Comparison of ENCODE assay signal across 10 mouse cellular contexts in the genomic region with DNA sequence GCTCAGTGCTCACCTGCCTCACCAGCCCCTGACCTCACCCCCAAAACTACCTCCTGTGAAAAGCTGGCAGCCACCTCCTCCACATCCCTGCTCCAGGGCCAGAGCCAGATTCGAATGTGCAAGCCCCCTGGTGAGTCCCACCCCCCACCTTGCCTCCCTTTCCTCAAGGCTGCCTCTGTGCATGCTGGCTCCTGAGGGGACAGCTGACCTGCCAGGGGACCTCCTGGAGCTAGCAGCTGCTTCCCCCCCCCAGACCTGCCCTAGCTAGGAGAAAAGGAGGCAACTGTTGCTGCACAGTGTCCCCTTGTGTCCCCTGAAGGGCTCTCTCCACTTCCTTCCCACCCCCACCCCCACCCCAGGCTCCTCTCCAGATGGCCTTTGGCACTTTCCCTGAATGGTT. TPM values are rescaled to one million over a fixed set of nuclear protein-coding genes. Genes with fewer than 3 reads are reported as not detected.
DNase-seq lines count a peak whose midpoint lies in the region; ATAC-seq lines count a peak whose summit lies in the region.
"Had no signal": no experiment of that assay in that cellular context is flagged by ENCODE, and none has a peak within 500 bp of the region (broad histone marks: within the 10 kb centered on the region; RNA-seq: fewer than 3 reads in every experiment).

No protein-coding gene starts in this region.

- H3K36me3 ChIP-seq in heart, embryonic 10.5 days = peaks cover 74% of the 10 kb centered on the region
- peaks cover 66% of the 10 kb centered on the region for H3K36me3 ChIP-seq in neural tube, embryonic 12.5 days
- peaks cover 49% of the 10 kb centered on the region for H3K36me3 ChIP-seq in limb, embryonic 11.5 days (ENCODE audit: control insufficient read depth, insufficient read depth, low read length)

- H3K4me2 ChIP-seq in neural tube, embryonic 12.5 days (replicated peaks) = peak overlapping the region; percentile 31
- no peak overlapping the region for H3K4me2 ChIP-seq in limb, embryonic 11.5 days (ENCODE audit: low read depth, severe bottlenecking)

- H3K4me1 ChIP-seq in heart, embryonic 10.5 days = peaks cover 92% of the 10 kb centered on the region
- peaks cover 81% of the 10 kb centered on the region for H3K4me1 ChIP-seq in neural tube, embryonic 12.5 days
- H3K4me1 ChIP-seq in limb, embryonic 11.5 days (ENCODE audit: control insufficient read depth, insufficient read depth, low read length) = peaks cover 62% of the 10 kb centered on the region

- H3K4me3 ChIP-seq in heart, embryonic 10.5 days = 0 out of 2 replicates have a peak overlapping the region, but pooled peaks have one; percentile 16
- no peak overlapping the region for H3K4me3 ChIP-seq in neural tube, embryonic 12.5 days
- H3K4me3 ChIP-seq in limb, embryonic 11.5 days (ENCODE audit: low read depth, low read length) = no peak overlapping the region

- ATAC-seq in neural tube, embryonic 12.5 days (ENCODE audit: low FRiP score, low read depth) = no peak
- ATAC-seq in limb, embryonic 11.5 days (ENCODE audit: insufficient number of reproducible peaks, low FRiP score, low TSS enrichment, low read depth) = no peak
- no peak for ATAC-seq in megakaryocyte progenitor cell, adult 5-6 weeks (replicated peaks; ENCODE audit: poor library complexity)

- H3K27ac ChIP-seq in heart, embryonic 10.5 days = peak overlapping the region; percentile 36; the same call in 1 of the 2 replicates
- H3K27ac ChIP-seq in neural tube, embryonic 12.5 days = no peak overlapping the region
- peak overlapping the region; percentile 64; the same call in 1 of the 2 replicates for H3K27ac ChIP-seq in limb, embryonic 11.5 days (replicated peaks; ENCODE audit: low read depth, low read length)

- no peak for DNase-seq in heart, embryonic 10.5 days (ENCODE audit: low spot score)
- no peak for DNase-seq in heart, adult 8-10 months (ENCODE audit: low spot score)
- no peak for DNase-seq in neural tube, embryonic 10.5 days (ENCODE audit: extremely low spot score, low spot score)
- DNase-seq in limb, embryonic 11.5 days (ENCODE audit: low spot score) = no peak
- DNase-seq in adrenal gland, postnatal 14 days = no peak
- DNase-seq in ovary, postnatal 10 days (ENCODE audit: low spot score) = no peak
- DNase-seq: left cerebral cortex, postnatal 4 days; thymus, adult 2 months had no signal

- 0 out of 2 replicates have a peak overlapping the region, but pooled peaks have one; percentile 3 for H3K9ac ChIP-seq in neural tube, embryonic 12.5 days
- no peak overlapping the region; the same call in 1 of the 2 replicates for H3K9ac ChIP-seq in limb, embryonic 11.5 days (ENCODE audit: low read length)

- no peaks in the 10 kb centered on the region for H3K9me3 ChIP-seq in heart, embryonic 10.5 days
- H3K9me3 ChIP-seq in neural tube, embryonic 12.5 days = no peaks in the 10 kb centered on the region
- no peaks in the 10 kb centered on the region for H3K9me3 ChIP-seq in limb, embryonic 11.5 days (ENCODE audit: control insufficient read depth, low read length)

- 60% methylated on average over 1 of the region's 1 CpGs for WGBS in heart, embryonic 10.5 days
- 60% methylated on average over 1 of the region's 1 CpGs for WGBS in neural tube, embryonic 12.5 days
- 29% methylated on average over 1 of the region's 1 CpGs for WGBS in limb, embryonic 11.5 days

- H3K27me3 ChIP-seq in heart, embryonic 10.5 days (ENCODE audit: insufficient read depth, poor library complexity, severe bottlenecking) = no peaks in the 10 kb centered on the region
- H3K27me3 ChIP-seq in neural tube, embryonic 12.5 days (replicated peaks) = no peaks in the 10 kb centered on the region
- H3K27me3 ChIP-seq in limb, embryonic 11.5 days (ENCODE audit: control insufficient read depth, insufficient read depth, low read length) = no peaks in the 10 kb centered on the region

RNA-seq across cellular contexts. Expression of a gene that starts 7.2 kb away (rescaled TPM):
- polyA plus RNA-seq in heart, embryonic 10.5 days (2016; fragmentation: Nextera tagmentation; extraction: Ambion mirVana) = 16.1 and 24.4 TPM in 2 replicates
- 100 to 1,000 TPM in 1 of 4 experiments, 10 to 100 TPM in 3; 83.9 to 111 (median 91.0) TPM for total RNA-seq in heart, adult 8-10 months (2022)
- 40.8 and 45.1 TPM in 2 replicates for polyA plus RNA-seq in neural tube, embryonic 12.5 days (2016; fragmentation: Nextera tagmentation; extraction: Ambion mirVana)
- polyA plus RNA-seq in limb, embryonic 11.5 days (2014; fragmentation: Nextera tagmentation; extraction: Ambion mirVana) = 59.3 and 60.9 TPM in 2 replicates
- 114 and 140 TPM in 2 replicates for total RNA-seq in adrenal gland, postnatal 14 days (2021)
- 21.4 and 22.2 TPM in 2 replicates for total RNA-seq in megakaryocyte progenitor cell, adult 5-6 weeks (2015)
- total RNA-seq in megakaryocyte progenitor cell, adult 5-6 weeks (2017) = 12.7 and 17.9 TPM in 2 replicates

RNA-seq across cellular contexts. Expression of a gene that starts 10.5 kb away (rescaled TPM):
- polyA plus RNA-seq in heart, embryonic 10.5 days (2016; fragmentation: Nextera tagmentation; extraction: Ambion mirVana) = 85.7 and 98.0 TPM in 2 replicates
- 10 to 100 TPM; 34.7 to 69.7 (median 51.6) TPM for total RNA-seq in heart, adult 8-10 months (2022)
- polyA plus RNA-seq in neural tube, embryonic 12.5 days (2016; fragmentation: Nextera tagmentation; extraction: Ambion mirVana) = 262 and 273 TPM in 2 replicates
- polyA plus RNA-seq in limb, embryonic 11.5 days (2014; fragmentation: Nextera tagmentation; extraction: Ambion mirVana) = 67.9 and 68.1 TPM in 2 replicates
- total RNA-seq in adrenal gland, postnatal 14 days (2021) = 67.6 and 106 TPM in 2 replicates
- total RNA-seq in megakaryocyte progenitor cell, adult 5-6 weeks (2015) = 16.1 and 18.4 TPM in 2 replicates
- total RNA-seq in megakaryocyte progenitor cell, adult 5-6 weeks (2017) = 35.4 and 60.4 TPM in 2 replicates

RNA-seq across cellular contexts. Expression of a gene that starts 14.6 kb away (rescaled TPM):
- 2.0 and 4.0 TPM in 2 replicates for polyA plus RNA-seq in heart, embryonic 10.5 days (2016; fragmentation: Nextera tagmentation; extraction: Ambion mirVana)
- 1 to 10 TPM; 3.8 to 6.1 (median 4.6) TPM for total RNA-seq in heart, adult 8-10 months (2022)
- polyA plus RNA-seq in neural tube, embryonic 12.5 days (2016; fragmentation: Nextera tagmentation; extraction: Ambion mirVana) = 26.5 and 27.3 TPM in 2 replicates
- 4.7 and 6.5 TPM in 2 replicates for polyA plus RNA-seq in limb, embryonic 11.5 days (2014; fragmentation: Nextera tagmentation; extraction: Ambion mirVana)
- total RNA-seq in adrenal gland, postnatal 14 days (2021) = 69.9 and 137 TPM in 2 replicates
- 3.8 and 4.8 TPM in 2 replicates for total RNA-seq in megakaryocyte progenitor cell, adult 5-6 weeks (2015)
- 2.0 and 2.2 TPM in 2 replicates for total RNA-seq in megakaryocyte progenitor cell, adult 5-6 weeks (2017)

RNA-seq across cellular contexts. Expression of a gene that starts 16.8 kb away (rescaled TPM):
- 689 and 872 TPM in 2 replicates for polyA plus RNA-seq in heart, embryonic 10.5 days (2016; fragmentation: Nextera tagmentation; extraction: Ambion mirVana)
- 1,000 to 10,000 TPM; 1,050 to 1,135 (median 1,101) TPM for total RNA-seq in heart, adult 8-10 months (2022)
- polyA plus RNA-seq in neural tube, embryonic 12.5 days (2016; fragmentation: Nextera tagmentation; extraction: Ambion mirVana) = 396 and 422 TPM in 2 replicates
- 416 and 426 TPM in 2 replicates for polyA plus RNA-seq in limb, embryonic 11.5 days (2014; fragmentation: Nextera tagmentation; extraction: Ambion mirVana)
- total RNA-seq in adrenal gland, postnatal 14 days (2021) = 920 and 980 TPM in 2 replicates
- total RNA-seq in megakaryocyte progenitor cell, adult 5-6 weeks (2015) = 187 and 199 TPM in 2 replicates
- total RNA-seq in megakaryocyte progenitor cell, adult 5-6 weeks (2017) = 37.6 and 39.3 TPM in 2 replicates

RNA-seq across cellular contexts. Expression of a gene that starts 17.5 kb away (rescaled TPM):
- 11.7 and 13.9 TPM in 2 replicates for polyA plus RNA-seq in heart, embryonic 10.5 days (2016; fragmentation: Nextera tagmentation; extraction: Ambion mirVana)
- total RNA-seq in heart, adult 8-10 months (2022) = 1 to 10 TPM; 4.9 to 7.7 (median 5.9) TPM
- polyA plus RNA-seq in neural tube, embryonic 12.5 days (2016; fragmentation: Nextera tagmentation; extraction: Ambion mirVana) = 14.9 and 15.7 TPM in 2 replicates
- 5.9 and 7.2 TPM in 2 replicates for polyA plus RNA-seq in limb, embryonic 11.5 days (2014; fragmentation: Nextera tagmentation; extraction: Ambion mirVana)
- 8.6 and 9.5 TPM in 2 replicates for total RNA-seq in adrenal gland, postnatal 14 days (2021)
- total RNA-seq in megakaryocyte progenitor cell, adult 5-6 weeks (2015) = 17.2 and 18.2 TPM in 2 replicates
- total RNA-seq in megakaryocyte progenitor cell, adult 5-6 weeks (2017) = 13.4 and 13.5 TPM in 2 replicates

Comparison
In these comparisons a context has a peak if more than half of its experiments do, and no peak if none do; other contexts are left out.
1. RNA of a gene that starts 14.6 kb away (total RNA-seq): 69.9 to 137 TPM in adrenal gland, postnatal 14 days; 2.0 to 4.8 TPM in megakaryocyte progenitor cell, adult 5-6 weeks and 3.8 to 6.1 TPM in heart, adult 8-10 months; every median in the first group is over 10 times any median in the second.